Mouse (Mus musculus) myocyte (in vitro differentiated cells): ENCODE measurements around the gene Axin2.

Experiments
- CEBPB ChIP-seq: IDR thresholded peaks from 2 replicates; pipeline ENCODE4 v1.6.1; 2011; ENCODE audit warnings: mild to moderate bottlenecking, moderate library complexity; ENCODE audit not compliant: poor library complexity, insufficient read depth, severe bottlenecking
- POLR2A ChIP-seq: IDR thresholded peaks from one replicate; pipeline ENCODE4 v1.6.1; 2011; ENCODE audit warnings: low read depth, mild to moderate bottlenecking, control low read depth, moderate library complexity; ENCODE audit not compliant: insufficient read length
- USF1 ChIP-seq: IDR thresholded peaks from one replicate; pipeline ENCODE4 v1.6.1; 2011; ENCODE audit warnings: low read depth, mild to moderate bottlenecking, control low read depth, moderate library complexity

GRCm38 (mm10) chr11:108948931-108949330 is 28.8 kb downstream of the Axin2 start:
- TF ChIP-seq POLR2A, result no peak
- TF ChIP-seq USF1, result no peak
- TF ChIP-seq CEBPB, result no peak
